Mouse (Mus musculus) ovary, postnatal 36 days (tissue): ENCODE results near the gene Ncln.
"Not testable (repeated sequence)": the region's sequence is repeated elsewhere in the genome, so short reads cannot be mapped to it uniquely, and the experiment has no call there.

Experiments
- DNase-seq: peaks from one replicate; pipeline ENCODE4 v3.0.0; 2022; ENCODE audit warnings: low spot score, mixed read lengths

Ncln gene

GRCm38 (mm10) chr10:81461673-81462414, 34.3 kb downstream of the Ncln start:
- DNase-seq = peak; percentile 2

- peak; percentile 1 for DNase-seq
These were observed 35.2 kb downstream of the Ncln start for GRCm38 (mm10) chr10:81460951-81461350.

DNA sequence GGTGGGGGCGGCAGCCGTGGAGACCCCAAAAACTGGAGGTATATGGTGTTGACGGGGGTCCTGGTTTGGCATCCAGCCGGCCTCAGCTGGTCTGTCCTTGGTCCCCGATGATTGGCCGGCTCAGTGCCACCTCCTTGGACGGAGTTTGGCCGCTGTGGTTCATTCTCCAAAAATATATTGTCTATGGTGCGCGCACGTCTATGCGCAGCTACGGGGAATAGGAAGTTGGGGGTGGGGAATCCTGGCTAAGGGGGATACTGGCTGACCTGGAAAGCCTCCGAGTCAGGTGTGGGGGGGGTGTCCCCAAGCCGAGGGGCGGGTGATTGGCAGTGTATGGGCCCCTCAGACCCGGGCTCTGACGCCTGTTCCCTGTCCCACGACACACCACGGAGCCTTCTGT, 35.7 kb downstream of the Ncln start:
- peak; percentile 2 for DNase-seq

GRCm38 (mm10) chr10:81459399-81459798, 36.8 kb downstream of the Ncln start:
- peak; percentile 1 for DNase-seq

DNA sequence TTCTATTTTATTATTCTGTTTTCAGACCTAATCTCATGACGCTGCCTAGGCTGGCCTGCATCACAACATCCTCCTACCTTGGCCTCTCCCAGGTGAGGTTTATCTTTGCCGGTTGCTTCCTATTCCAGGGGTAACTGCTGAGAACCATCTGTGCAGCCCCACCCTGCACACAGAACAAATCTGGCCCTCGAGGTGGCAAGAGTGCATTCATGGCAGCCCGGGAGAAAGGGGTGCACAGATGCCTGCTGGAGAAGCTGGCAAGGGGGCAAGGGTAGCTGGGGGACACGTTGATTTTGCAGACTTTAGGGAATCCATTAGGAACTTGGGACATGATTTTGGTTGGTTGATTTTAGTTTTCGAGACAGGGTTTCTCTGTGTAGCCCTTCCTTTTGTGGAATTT, 37.9 kb downstream of the Ncln start:
- peak; percentile 1 for DNase-seq

DNA sequence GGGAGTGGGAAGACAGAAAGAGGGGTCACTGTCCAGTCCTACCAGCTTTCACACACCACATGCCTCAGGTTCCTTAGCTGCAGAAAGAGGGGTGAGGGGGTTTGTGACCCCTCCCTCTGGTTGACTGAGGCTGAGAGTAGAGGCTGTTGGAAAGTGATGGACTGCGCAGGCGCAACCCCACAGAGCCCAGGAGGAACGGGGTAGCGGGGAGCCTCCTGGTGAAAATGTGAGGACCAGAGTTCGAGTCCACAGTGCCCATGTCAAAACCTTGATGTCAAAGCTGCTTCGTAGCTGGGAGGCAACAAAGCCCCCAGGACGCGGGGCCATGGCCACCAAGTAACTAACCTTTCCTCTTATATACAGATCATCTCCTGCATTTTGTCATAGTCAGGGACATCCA, 38.6 kb downstream of the Ncln start:
- DNase-seq = peak; percentile 1

GRCm38 (mm10) chr10:81456983-81457563, 39.1 kb downstream of the Ncln start:
- peak; percentile 1 for DNase-seq

GRCm38 (mm10) chr10:81455181-81455895, 40.9 kb downstream of the Ncln start, which contains the start of gene Nfic:
TSS of gene Nfic (minus strand) at chr10:81455635.
- DNase-seq = no peak

- no peak for DNase-seq
These were observed 42.1 kb downstream of the Ncln start for GRCm38 (mm10) chr10:81454106-81454505.

DNA sequence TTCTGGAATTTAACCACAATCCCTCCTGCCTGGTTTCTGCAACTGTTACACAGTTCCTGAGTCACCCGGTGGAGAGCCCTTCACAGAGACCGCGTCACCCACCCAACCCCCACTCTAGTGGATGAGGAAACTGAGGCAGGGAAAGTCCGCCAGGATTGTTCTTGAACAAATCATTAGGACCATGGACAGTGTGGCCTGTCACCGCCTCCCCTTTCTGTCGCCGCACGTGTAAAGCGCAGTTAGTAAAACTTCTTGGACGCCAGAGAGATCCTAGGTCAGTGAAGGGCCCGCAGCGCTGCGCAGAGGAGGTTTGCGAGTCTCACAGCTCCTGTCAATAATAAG, 43.3 kb downstream of the Ncln start:
- no peak for DNase-seq

DNA sequence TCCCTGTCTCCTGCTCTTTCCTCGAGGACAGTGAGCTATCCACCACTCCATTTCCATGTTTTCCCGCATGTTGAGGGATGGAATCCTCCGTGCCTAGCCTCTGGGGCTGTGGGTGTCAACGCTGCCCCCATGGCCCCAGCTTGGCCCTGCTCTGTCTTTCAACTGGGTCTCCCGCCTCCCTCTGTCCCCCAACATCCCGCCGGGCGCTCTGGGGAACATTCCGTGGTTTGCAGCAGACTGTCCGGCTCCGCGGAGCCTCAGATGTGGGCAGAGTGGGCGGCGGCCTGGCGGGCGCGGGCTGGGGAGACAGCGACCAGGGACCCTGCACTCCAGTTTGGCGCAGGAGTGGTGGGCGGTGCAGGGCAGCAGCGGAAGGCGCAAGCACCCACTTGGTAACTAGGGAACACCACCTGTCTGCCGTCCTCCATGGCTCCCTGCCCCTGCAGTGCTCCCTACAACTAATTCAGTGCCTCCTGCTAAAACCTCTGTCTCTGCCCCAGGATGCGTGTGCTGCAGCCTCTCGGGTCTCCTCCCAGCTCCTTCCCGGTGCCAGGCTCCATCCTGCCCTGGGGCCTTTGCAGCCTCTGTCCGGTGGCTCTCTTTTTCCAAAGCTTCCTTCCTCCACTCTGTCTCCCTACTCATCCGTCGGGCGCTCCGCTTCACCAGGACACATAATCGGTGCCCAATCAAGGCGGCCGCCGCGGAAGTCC, 43.8 kb downstream of the Ncln start:
- no peak for DNase-seq

- no peak for DNase-seq
These were observed 44.8 kb downstream of the Ncln start for GRCm38 (mm10) chr10:81451365-81451745.

DNA sequence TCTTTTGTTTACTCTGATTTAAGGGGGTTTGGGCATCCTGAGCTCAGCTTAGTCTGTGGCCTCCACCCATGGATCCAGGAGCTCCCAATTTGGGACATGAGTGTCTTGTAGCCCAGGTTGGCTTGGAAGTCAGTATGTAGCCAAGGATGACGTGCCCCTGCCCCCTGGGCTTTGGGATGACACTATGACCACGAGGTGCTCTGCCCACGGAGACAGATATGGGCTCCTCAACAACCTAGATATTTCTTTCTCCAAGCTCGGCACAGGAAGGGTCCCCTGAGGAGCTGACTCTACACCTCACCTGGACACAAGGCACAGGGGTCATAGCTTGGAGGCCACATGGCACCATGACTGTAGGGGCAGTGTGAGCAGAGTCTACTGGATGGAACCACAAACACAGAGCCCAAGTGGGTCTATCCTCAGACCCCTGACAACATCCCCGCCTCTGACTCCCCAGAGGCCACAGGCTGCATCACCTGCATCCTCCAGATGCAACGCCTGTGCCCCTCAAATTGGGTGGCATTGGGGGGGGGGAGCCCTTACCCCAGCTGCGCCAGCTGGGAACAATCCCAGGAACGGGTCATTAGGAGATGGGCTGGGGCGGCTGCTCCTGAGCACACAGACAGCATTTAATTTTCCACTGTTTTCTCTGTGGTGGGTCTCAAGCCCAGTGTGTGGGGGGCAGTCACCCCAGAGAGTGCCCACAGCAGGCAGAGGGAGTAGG, 45.4 kb downstream of the Ncln start:
- peak; percentile 2 for DNase-seq

- peak; percentile 66 for DNase-seq
These were observed 46.1 kb downstream of the Ncln start for GRCm38 (mm10) chr10:81450140-81450539.

DNA sequence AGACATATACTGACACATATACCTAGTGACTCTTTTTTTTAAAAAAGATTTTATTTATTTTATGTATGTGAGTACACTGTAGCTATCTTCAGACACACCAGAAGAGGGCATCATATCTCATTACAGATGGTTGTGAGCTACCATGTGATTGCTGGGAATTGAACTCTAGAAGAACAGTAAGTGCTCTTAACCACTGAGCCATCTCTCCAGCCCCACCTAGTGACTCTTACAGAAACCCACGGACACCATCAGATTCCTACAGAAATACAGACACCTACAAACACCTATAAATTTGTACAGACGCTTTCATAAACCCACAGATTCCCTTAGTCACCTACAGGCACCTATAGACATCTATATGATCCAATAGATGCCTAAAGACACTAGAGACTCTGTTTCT, 50.7 kb downstream of the Ncln start:
- not testable (repeated sequence) for DNase-seq

DNA sequence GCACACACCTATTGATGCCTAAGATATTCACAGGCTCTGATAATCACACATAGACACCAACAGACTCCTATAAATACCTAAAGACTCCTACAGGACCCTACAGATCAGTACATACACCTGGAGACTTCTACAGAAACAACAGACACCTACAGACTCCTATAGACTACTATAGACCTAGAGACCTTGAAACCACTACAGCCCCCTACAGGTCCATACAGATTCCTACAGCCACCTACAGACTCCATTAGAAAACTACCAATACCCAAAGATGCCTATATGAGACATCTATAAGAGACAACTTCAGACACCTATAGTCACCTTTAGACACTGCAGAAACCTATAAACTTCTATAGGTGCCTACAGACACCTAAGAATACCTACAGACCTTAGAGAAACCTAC, 55.2 kb downstream of the Ncln start:
- no peak for DNase-seq
